Mouse (Mus musculus) hindbrain, embryonic 12.5 days (tissue): ENCODE results near the gene Nmrk1. TPM values are rescaled to one million over a fixed set of nuclear protein-coding genes. Genes with fewer than 3 reads are reported as not detected.
A peak's percentile ranks its signal among the peaks of the same experiment; 100 is the strongest.

Experiments used
- ATAC-seq: fragments of 200-750 bp; cut with Nextera tagmentation; 2 replicates; pipeline ENCODE4 v1.8.0; 2017; ENCODE audit warnings: moderate TSS enrichment; ENCODE audit not compliant: low FRiP score
- H3K27ac ChIP-seq: fragments of 300-500 bp; sonication (generic); 2 replicates; pipeline ENCODE4 v1.5.1; 2016; ENCODE audit warnings: mild to moderate bottlenecking
- H3K27me3 ChIP-seq: fragments of 300-500 bp; sonication (generic); 2 replicates; pipeline ENCODE4 v1.6.1; 2016; ENCODE audit warnings: mild to moderate bottlenecking
- H3K36me3 ChIP-seq: fragments of 300-500 bp; sonication (generic); 2 replicates; pipeline ENCODE4 v1.6.1; 2016; ENCODE audit warnings: mild to moderate bottlenecking
- H3K4me1 ChIP-seq: fragments of 300-500 bp; sonication (generic); 2 replicates; pipeline ENCODE4 v1.6.1; 2016
- H3K4me2 ChIP-seq: fragments of 300-500 bp; sonication (generic); replicated peaks from 2 replicates; pipeline ENCODE4 v1.6.1; 2016; ENCODE audit warnings: mild to moderate bottlenecking
- H3K4me3 ChIP-seq: fragments of 300-500 bp; sonication (generic); 2 replicates; pipeline ENCODE4 v1.5.1; 2016; ENCODE audit warnings: mild to moderate bottlenecking
- H3K9ac ChIP-seq: fragments of 300-500 bp; sonication (generic); 2 replicates; pipeline ENCODE4 v1.6.1; 2016; ENCODE audit warnings: mild to moderate bottlenecking, moderate library complexity
- H3K9me3 ChIP-seq: fragments of 300-500 bp; sonication (generic); replicated peaks from 2 replicates; pipeline ENCODE4 v1.6.1; 2016; ENCODE audit warnings: mild to moderate bottlenecking
- WGBS: fragments of 180-500 bp; shearing (Covaris S2); methylation state at CpG from one replicate; pipeline ENCODE4 v1.1.7; 2016; 5-methylcytosine and 5-hydroxymethylcytosine counted together
- polyA plus RNA-seq: library from polyadenylated mRNA; unstranded; fragments of >200 nt; fragmentation: Nextera tagmentation; extraction: Ambion mirVana; gene quantifications from 2 replicates; pipeline ENCODE4 v1.2.1, GENCODE M21; 2016

The Nmrk1 gene
- polyA plus RNA-seq, 1 experiment from 2014 or later: 9.9 TPM

DNA sequence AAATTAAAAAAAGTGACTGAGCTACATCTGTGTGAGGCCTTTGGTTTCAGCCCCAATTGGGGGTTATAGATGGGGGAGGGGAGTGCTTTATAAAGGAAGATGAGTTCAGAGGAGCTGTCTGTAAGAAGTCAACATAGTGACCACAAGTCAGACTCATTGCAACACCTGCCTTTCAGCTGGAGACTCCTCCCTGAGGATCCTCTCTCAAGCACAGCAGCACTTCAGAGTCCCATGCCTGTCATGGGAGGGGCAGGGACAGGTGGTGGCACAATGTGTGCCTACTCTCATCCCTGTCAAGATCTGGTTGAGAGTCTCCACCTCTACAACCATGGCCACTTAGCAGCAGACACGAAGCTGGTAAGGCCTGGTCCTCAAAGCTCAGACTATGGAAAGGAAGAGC is 12.1 kb upstream of the Nmrk1 start:
- no peak for ATAC-seq

DNA sequence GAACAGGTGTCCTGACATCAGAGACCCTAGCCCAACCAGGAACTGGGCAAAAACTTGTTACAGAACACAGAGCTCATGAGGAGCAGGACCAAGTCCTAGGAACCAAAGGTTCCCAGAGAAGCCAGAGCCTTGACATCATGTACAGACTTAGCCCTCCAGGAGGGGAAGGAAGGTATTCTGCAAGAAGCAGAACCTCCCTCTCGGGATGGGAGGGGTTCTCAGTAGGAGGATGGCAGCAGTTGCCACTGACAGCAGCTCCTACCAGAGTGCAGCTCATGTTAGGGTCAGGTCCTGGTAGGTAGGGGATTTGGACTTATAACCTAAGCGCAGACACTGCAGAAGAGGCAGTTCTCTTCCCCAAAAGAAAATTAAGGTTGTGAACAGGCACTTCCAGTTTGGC is 7.9 kb upstream of the Nmrk1 start:
- H3K27ac ChIP-seq: no peak overlapping the region
- no peak for ATAC-seq
- H3K9ac ChIP-seq: no peak overlapping the region

More for the DNA sequence above, 12.1 kb upstream of the Nmrk1 start:
- Histone ChIP-seq H3K27ac (no peak overlapping the region), H3K4me2 (no peak overlapping the region), H3K4me1 (no peaks in the 10 kb centered on the region), H3K9me3 (no peaks in the 10 kb centered on the region), H3K36me3 (no peaks in the 10 kb centered on the region), H3K27me3 (no peaks in the 10 kb centered on the region), H3K9ac (no peak overlapping the region), H3K4me3 (no peak overlapping the region)
- 80% methylated on average over 1 of the region's 1 CpGs for WGBS

DNA sequence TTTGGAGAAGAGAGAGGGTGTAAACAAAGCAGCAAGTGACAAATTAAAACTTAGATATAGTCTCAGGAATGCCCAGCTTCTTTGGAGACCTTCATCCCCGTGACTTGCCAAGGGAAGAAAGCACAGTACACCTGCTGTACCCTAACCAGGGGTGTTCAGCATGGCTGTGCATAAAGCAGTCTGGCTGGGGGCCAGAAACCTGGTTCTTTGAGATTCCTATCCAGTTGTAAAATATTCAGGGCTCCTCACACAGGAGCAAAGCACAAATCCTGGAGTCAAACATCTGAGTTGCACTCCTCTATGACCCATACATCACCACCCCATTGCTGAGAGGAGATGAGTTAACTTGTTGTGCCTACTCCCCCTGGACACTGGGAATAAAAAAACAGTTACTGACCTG is 2.2 kb upstream of the Nmrk1 start:
- H3K36me3 ChIP-seq: no peaks in the 10 kb centered on the region
- H3K9me3 ChIP-seq: no peaks in the 10 kb centered on the region
- WGBS: 76% methylated on average over 1 of the region's 1 CpGs
- no peak overlapping the region for H3K4me3 ChIP-seq
- H3K9ac ChIP-seq: no peak overlapping the region
- no peak overlapping the region for H3K27ac ChIP-seq
- no peak for ATAC-seq
- H3K4me2 ChIP-seq: no peak overlapping the region
- H3K27me3 ChIP-seq: no peaks in the 10 kb centered on the region
- peaks cover 6% of the 10 kb centered on the region for H3K4me1 ChIP-seq

More for the DNA sequence above, 7.9 kb upstream of the Nmrk1 start:
- Histone ChIP-seq H3K9me3 (no peaks in the 10 kb centered on the region), H3K4me2 (no peak overlapping the region), H3K36me3 (no peaks in the 10 kb centered on the region), H3K4me1 (no peaks in the 10 kb centered on the region), H3K4me3 (no peak overlapping the region), H3K27me3 (no peaks in the 10 kb centered on the region)
- 80% methylated on average over 2 of the region's 2 CpGs for WGBS

- ATAC-seq: no peak
- peaks cover 6% of the 10 kb centered on the region for H3K4me1 ChIP-seq
- H3K27ac ChIP-seq: no peak overlapping the region
- H3K27me3 ChIP-seq: no peaks in the 10 kb centered on the region
- H3K9me3 ChIP-seq: no peaks in the 10 kb centered on the region
- H3K4me3 ChIP-seq: peak overlapping the region; percentile 81
- WGBS: 10% methylated on average over 17 of the region's 17 CpGs
- H3K4me2 ChIP-seq: peak overlapping the region; percentile 85
- no peaks in the 10 kb centered on the region for H3K36me3 ChIP-seq
- H3K9ac ChIP-seq: peak overlapping the region; percentile 71
These were observed 1.3 kb upstream of the Nmrk1 start for GRCm38 (mm10) chr19:18630221-18631119.

GRCm38 (mm10) chr19:18631161-18631643 is 548 bp upstream of the Nmrk1 start:
- Histone ChIP-seq H3K9ac (peak overlapping the region; percentile 71), H3K4me3 (peak overlapping the region; percentile 81), H3K36me3 (no peaks in the 10 kb centered on the region), H3K9me3 (no peaks in the 10 kb centered on the region), H3K4me2 (peak overlapping the region; percentile 85), H3K27me3 (no peaks in the 10 kb centered on the region), H3K4me1 (peaks cover 6% of the 10 kb centered on the region), H3K27ac (peak overlapping the region; percentile 72)
- ATAC-seq: peak; percentile 63
- WGBS: under 1% methylated on average over 40 of the region's 40 CpGs

DNA sequence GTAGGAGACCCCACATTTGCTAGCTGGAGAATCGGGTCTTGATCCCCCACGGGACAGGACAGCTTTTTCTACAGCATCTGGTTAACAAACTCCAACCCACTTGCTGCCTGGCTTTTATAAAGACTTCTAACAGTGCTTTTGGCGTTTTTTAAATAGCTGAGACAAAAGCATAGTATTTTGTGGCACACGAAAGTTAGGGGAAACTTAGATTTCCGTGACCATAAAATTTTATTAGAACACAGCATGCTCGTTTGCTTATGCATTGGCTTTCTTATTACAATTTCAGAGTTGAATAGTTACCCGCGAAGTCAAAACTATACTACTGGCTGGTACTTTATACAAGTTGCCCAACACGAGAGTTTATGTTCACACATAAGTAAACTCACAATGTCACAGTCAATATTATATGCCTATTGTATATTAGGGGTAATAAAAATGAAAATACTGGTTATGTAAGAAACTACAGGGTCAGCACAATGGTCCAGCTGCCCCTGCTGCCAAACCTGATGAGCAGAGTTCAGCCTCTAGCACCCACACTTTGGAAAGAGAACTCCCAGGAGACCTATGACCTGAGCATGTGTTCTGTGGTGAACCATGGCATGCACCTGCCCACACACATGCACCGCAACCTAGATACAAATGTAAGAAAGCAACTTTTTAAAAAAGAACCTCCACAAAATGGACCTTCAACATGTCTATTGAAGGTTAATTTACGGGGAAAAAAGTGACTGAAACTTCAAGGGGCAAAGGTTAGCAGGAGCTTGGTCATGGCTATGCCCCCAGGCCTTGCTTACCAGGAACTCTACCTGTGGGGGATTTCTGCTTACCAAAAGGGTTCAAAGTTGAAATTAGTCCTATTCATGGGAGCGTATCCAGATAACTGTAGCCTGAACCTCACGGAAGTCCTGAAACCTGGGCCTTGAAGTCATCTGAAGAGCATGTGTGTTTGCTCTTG is 758 bp downstream of the Nmrk1 start:
- H3K4me3 ChIP-seq: peak overlapping the region; percentile 81
- no peaks in the 10 kb centered on the region for H3K9me3 ChIP-seq
- H3K9ac ChIP-seq: peak overlapping the region; percentile 71; the same call in 1 of the 2 replicates
- H3K27ac ChIP-seq: no peak overlapping the region
- 63% methylated on average over 13 of the region's 13 CpGs for WGBS
- ATAC-seq: no peak
- H3K36me3 ChIP-seq: no peaks in the 10 kb centered on the region
- H3K4me2 ChIP-seq: peak overlapping the region; percentile 85
- H3K4me1 ChIP-seq: peaks cover 6% of the 10 kb centered on the region
- H3K27me3 ChIP-seq: no peaks in the 10 kb centered on the region

DNA sequence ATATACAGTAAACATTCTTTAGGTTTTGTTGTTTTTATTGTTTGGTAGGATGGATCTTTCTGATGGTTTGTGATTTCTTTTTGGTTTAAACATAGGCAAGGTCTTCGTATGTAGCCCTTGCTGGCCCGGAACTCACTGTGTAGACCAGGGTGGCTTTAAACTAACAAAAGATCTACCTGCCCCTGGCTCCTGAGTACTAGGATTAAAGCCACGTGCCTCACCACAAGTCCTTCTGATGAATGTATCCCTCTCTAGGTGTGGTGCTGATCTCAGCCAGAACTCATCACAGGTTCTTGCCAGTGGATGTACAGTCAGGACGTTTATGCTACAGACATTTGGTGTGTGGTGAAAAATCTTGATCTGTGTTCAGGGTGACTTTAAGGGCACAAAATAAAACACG is 6.2 kb downstream of the Nmrk1 start:
- no peak for ATAC-seq
- Histone ChIP-seq H3K4me1 (no peaks in the 10 kb centered on the region), H3K4me3 (no peak overlapping the region), H3K9me3 (no peaks in the 10 kb centered on the region), H3K27me3 (no peaks in the 10 kb centered on the region), H3K27ac (no peak overlapping the region), H3K4me2 (no peak overlapping the region), H3K36me3 (no peaks in the 10 kb centered on the region), H3K9ac (no peak overlapping the region)
- 90% methylated on average over 5 of the region's 5 CpGs for WGBS

- H3K27ac ChIP-seq: no peak overlapping the region
- no peaks in the 10 kb centered on the region for H3K9me3 ChIP-seq
- H3K4me2 ChIP-seq: no peak overlapping the region
- H3K27me3 ChIP-seq: no peaks in the 10 kb centered on the region
- no peak for ATAC-seq
- H3K9ac ChIP-seq: no peak overlapping the region
- H3K4me1 ChIP-seq: no peaks in the 10 kb centered on the region
- H3K36me3 ChIP-seq: no peaks in the 10 kb centered on the region
- H3K4me3 ChIP-seq: no peak overlapping the region
- WGBS: 64% methylated on average over 5 of the region's 5 CpGs
These were observed 7.2 kb downstream of the Nmrk1 start for GRCm38 (mm10) chr19:18638949-18639348.

- 24% methylated on average over 2 of the region's 2 CpGs for WGBS
- Histone ChIP-seq H3K9me3 (no peaks in the 10 kb centered on the region), H3K4me2 (no peak overlapping the region), H3K36me3 (no peaks in the 10 kb centered on the region), H3K27ac (no peak overlapping the region), H3K9ac (no peak overlapping the region), H3K4me1 (no peaks in the 10 kb centered on the region), H3K27me3 (no peaks in the 10 kb centered on the region), H3K4me3 (no peak overlapping the region)
- no peak for ATAC-seq
These were observed 7.8 kb downstream of the Nmrk1 start for GRCm38 (mm10) chr19:18639552-18639951.

- H3K9ac ChIP-seq: no peak overlapping the region
- H3K36me3 ChIP-seq: no peaks in the 10 kb centered on the region
- no peak overlapping the region for H3K4me3 ChIP-seq
- no peak for ATAC-seq
- no peak overlapping the region for H3K27ac ChIP-seq
- H3K9me3 ChIP-seq: no peaks in the 10 kb centered on the region
- 74% methylated on average over 4 of the region's 4 CpGs for WGBS
- no peaks in the 10 kb centered on the region for H3K4me1 ChIP-seq
- H3K27me3 ChIP-seq: no peaks in the 10 kb centered on the region
- H3K4me2 ChIP-seq: no peak overlapping the region
These were observed 9.3 kb downstream of the Nmrk1 start for GRCm38 (mm10) chr19:18641001-18641400.

DNA sequence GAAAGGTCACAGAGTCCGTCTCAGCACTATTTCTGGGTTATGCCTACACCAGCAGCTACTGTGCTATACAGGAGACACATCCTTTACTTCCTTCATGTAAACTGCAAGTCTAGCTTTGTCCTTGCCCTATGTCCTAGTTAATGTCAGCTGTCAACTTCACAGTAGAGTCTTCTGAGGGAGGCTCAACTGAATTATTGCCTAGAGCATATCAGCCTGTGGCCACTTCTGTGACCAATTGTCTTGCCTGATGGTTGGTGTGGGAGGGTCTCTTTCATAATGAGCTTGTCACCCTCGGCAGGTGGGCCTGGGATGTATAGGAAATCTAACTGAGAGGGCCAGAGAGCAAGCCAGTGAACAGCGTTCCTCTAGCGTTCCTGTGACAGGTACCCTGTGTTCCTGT is 11.7 kb downstream of the Nmrk1 start:
- H3K4me2 ChIP-seq: no peak overlapping the region
- H3K27ac ChIP-seq: no peak overlapping the region
- H3K36me3 ChIP-seq: no peaks in the 10 kb centered on the region
- WGBS: 49% methylated on average over 4 of the region's 4 CpGs
- no peak overlapping the region for H3K9ac ChIP-seq
- no peak for ATAC-seq
- H3K9me3 ChIP-seq: no peaks in the 10 kb centered on the region
- H3K4me1 ChIP-seq: no peaks in the 10 kb centered on the region
- no peaks in the 10 kb centered on the region for H3K27me3 ChIP-seq
- no peak overlapping the region for H3K4me3 ChIP-seq

DNA sequence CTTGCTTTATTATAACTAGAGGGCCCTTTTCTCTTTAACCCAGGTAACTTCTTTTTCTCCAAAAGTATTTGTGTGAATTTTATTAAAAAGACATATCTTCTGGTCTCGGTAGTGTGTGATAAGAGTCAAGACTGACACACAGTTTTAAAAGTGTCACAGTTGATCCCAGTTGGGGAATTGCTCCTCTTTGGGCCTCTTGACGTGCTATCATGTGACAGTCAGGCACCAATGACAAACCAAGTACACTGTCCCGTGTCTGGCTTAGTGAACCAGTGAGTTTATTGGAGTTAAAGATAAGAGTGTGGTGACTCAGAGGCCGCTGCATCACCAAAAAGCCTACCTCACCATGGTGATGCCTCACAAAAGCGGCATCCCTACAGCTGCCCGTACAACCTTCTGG is 12.3 kb downstream of the Nmrk1 start:
- Histone ChIP-seq H3K9me3 (no peaks in the 10 kb centered on the region), H3K4me1 (no peaks in the 10 kb centered on the region), H3K36me3 (no peaks in the 10 kb centered on the region), H3K27ac (no peak overlapping the region), H3K27me3 (no peaks in the 10 kb centered on the region), H3K4me3 (no peak overlapping the region), H3K9ac (no peak overlapping the region), H3K4me2 (no peak overlapping the region)
- 80% methylated on average over 6 of the region's 6 CpGs for WGBS
- no peak for ATAC-seq
